9 mouse cellular contexts compared by ENCODE assay signal in the genomic region with DNA sequence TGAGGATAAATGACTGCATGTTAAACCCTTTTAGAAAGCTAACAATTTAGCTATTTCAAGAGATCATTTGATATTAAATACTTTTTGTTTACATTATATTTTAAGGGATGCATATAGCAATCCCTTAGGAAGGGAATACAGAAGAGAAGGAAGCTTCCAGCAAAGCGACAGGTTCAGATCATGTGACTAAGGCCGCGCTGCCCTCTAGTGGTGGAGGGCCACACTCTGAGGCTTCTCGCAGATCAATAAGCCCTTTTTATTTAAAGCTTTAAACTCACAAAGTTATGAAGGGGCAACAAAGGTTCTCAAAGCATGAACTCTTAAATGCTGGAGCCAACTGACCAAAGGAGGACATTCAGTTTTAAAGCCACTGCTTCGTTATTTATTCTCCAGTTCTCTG. TPM values are rescaled to one million over a fixed set of nuclear protein-coding genes. Genes with fewer than 3 reads are reported as not detected.
DNase-seq lines count a peak whose midpoint lies in the region; ATAC-seq lines count a peak whose summit lies in the region.
"Had no signal": no experiment of that assay in that cellular context is flagged by ENCODE, and none has a peak within 500 bp of the region (broad histone marks: within the 10 kb centered on the region; RNA-seq: fewer than 3 reads in every experiment).

No protein-coding gene starts in this region.

- H3K36me3 ChIP-seq in embryonic facial prominence, embryonic 10.5 days (replicated peaks) = peaks cover 32% of the 10 kb centered on the region
- H3K36me3 ChIP-seq in kidney, embryonic 15.5 days = peaks cover 17% of the 10 kb centered on the region

- H3K27me3 ChIP-seq in embryonic facial prominence, embryonic 10.5 days (replicated peaks; ENCODE audit: low read depth, poor library complexity, severe bottlenecking) = no peaks in the 10 kb centered on the region
- no peaks in the 10 kb centered on the region for H3K27me3 ChIP-seq in kidney, embryonic 15.5 days
- H3K27me3 ChIP-seq: neural tube, embryonic 12.5 days had no signal

- no peak overlapping the region for H3K27ac ChIP-seq in embryonic facial prominence, embryonic 10.5 days (replicated peaks)
- peak overlapping the region; percentile 71; the same call in 1 of the 2 replicates for H3K27ac ChIP-seq in kidney, embryonic 15.5 days
- H3K27ac ChIP-seq: neural tube, embryonic 12.5 days had no signal

- H3K4me2 ChIP-seq in kidney, embryonic 15.5 days = no peak overlapping the region
- H3K4me2 ChIP-seq: neural tube, embryonic 12.5 days had no signal

- 37% methylated on average over 5 of the region's 5 CpGs for WGBS in embryonic facial prominence, embryonic 10.5 days
- 30% methylated on average over 5 of the region's 5 CpGs for WGBS in kidney, embryonic 15.5 days

- no peaks in the 10 kb centered on the region for H3K9me3 ChIP-seq in embryonic facial prominence, embryonic 10.5 days
- no peaks in the 10 kb centered on the region for H3K9me3 ChIP-seq in kidney, embryonic 15.5 days (replicated peaks)
- H3K9me3 ChIP-seq: neural tube, embryonic 12.5 days had no signal

- H3K4me3 ChIP-seq in embryonic facial prominence, embryonic 10.5 days = no peak overlapping the region
- no peak overlapping the region for H3K4me3 ChIP-seq in kidney, embryonic 15.5 days (replicated peaks)
- H3K4me3 ChIP-seq: neural tube, embryonic 12.5 days had no signal

- peak; percentile 30 for DNase-seq in right cerebral cortex, adult 18-20 months
- DNase-seq in right cerebral cortex, postnatal 36 days (ENCODE audit: low spot score in 2 of 2) = no peak
- peak; percentile 71 to 79 for DNase-seq in adrenal gland, adult 18-20 months (ENCODE audit: low spot score in 2 of 2)
- peak; percentile 65 for DNase-seq in embryonic facial prominence, embryonic 10.5 days (ENCODE audit: low spot score)
- DNase-seq in lung, adult 18-20 months = peak; percentile 55 to 72
- peak; percentile 66 for DNase-seq in right cerebral cortex, postnatal 4 days
- no peak for DNase-seq in yolk sac, embryonic 10.5 days (ENCODE audit: low spot score)

- ATAC-seq in kidney, embryonic 15.5 days (replicated peaks; ENCODE audit: low FRiP score) = no peak

- no peak overlapping the region for H3K9ac ChIP-seq in kidney, embryonic 15.5 days
- H3K9ac ChIP-seq: neural tube, embryonic 12.5 days had no signal

- H3K4me1 ChIP-seq in embryonic facial prominence, embryonic 10.5 days = peaks cover 12% of the 10 kb centered on the region
- H3K4me1 ChIP-seq in kidney, embryonic 15.5 days = peaks cover 39% of the 10 kb centered on the region

RNA-seq across cellular contexts. Expression of gene Igf2bp2, which starts 39.4 kb away (rescaled TPM):
- total RNA-seq in adrenal gland, adult 18-20 months (2021) = 10 to 100 TPM; 10.6 to 11.2 TPM
- 174 and 198 TPM in 2 replicates for polyA plus RNA-seq in embryonic facial prominence, embryonic 10.5 days (2016; fragmentation: Nextera tagmentation; extraction: Ambion mirVana)
- 97.9 and 103 TPM in 2 replicates for polyA plus RNA-seq in kidney, embryonic 15.5 days (2015; fragmentation: Nextera tagmentation; extraction: Ambion mirVana)

Comparison
In these comparisons a context has a peak if more than half of its experiments do, and no peak if none do; other contexts are left out.
1. DNase-seq: peak in right cerebral cortex, adult 18-20 months (single experiment), adrenal gland, adult 18-20 months (2 of 2), embryonic facial prominence, embryonic 10.5 days (single experiment), lung, adult 18-20 months (2 of 2) and right cerebral cortex, postnatal 4 days (single experiment); none in right cerebral cortex, postnatal 36 days (0 of 2) and yolk sac, embryonic 10.5 days (single experiment).